Mouse (Mus musculus) midbrain, embryonic 14.5 days (tissue): ENCODE data around the gene Dst. TPM values are rescaled to one million over a fixed set of nuclear protein-coding genes. Genes with fewer than 3 reads are reported as not detected.

ENCODE experiments used
- ATAC-seq: fragments of 200-750 bp; cut with Nextera tagmentation; 2 replicates; pipeline ENCODE4 v1.8.0; 2017; ENCODE audit warnings: moderate number of reproducible peaks, moderate library complexity; ENCODE audit not compliant: low FRiP score, low TSS enrichment
- DNase-seq: peaks from one replicate; pipeline ENCODE4 v3.0.0-alpha.2; 2015
- H3K27ac ChIP-seq: fragments of 300-500 bp; sonication (generic); replicated peaks from 2 replicates; pipeline ENCODE4 v1.5.1; 2014; ENCODE audit warnings: mild to moderate bottlenecking, low read depth, low read length, moderate library complexity
- H3K27me3 ChIP-seq: fragments of 300-500 bp; sonication (generic); 2 replicates; pipeline ENCODE4 v1.6.1; 2014; ENCODE audit warnings: low read length, control low read depth, mixed read lengths; ENCODE audit not compliant: control insufficient read depth, insufficient read depth
- H3K36me3 ChIP-seq: fragments of 300-500 bp; sonication (generic); 2 replicates; pipeline ENCODE4 v1.6.1; 2014; ENCODE audit warnings: low read length, control low read depth; ENCODE audit not compliant: control insufficient read depth, insufficient read depth
- H3K4me1 ChIP-seq: fragments of 300-500 bp; sonication (generic); 2 replicates; pipeline ENCODE4 v1.6.1; 2014; ENCODE audit warnings: mild to moderate bottlenecking, antibody characterized with exemption, low read length, control low read depth; ENCODE audit not compliant: control insufficient read depth, insufficient read depth
- H3K4me2 ChIP-seq: fragments of 300-500 bp; sonication (generic); 2 replicates; pipeline ENCODE4 v1.6.1; 2014; ENCODE audit warnings: mild to moderate bottlenecking, low read length, moderate library complexity
- H3K4me3 ChIP-seq: fragments of 300-500 bp; sonication (generic); replicated peaks from 2 replicates; pipeline ENCODE4 v1.5.1; 2014; ENCODE audit warnings: low read depth, low read length
- H3K9ac ChIP-seq: fragments of 300-500 bp; sonication (generic); replicated peaks from 2 replicates; pipeline ENCODE4 v1.6.1; 2014; ENCODE audit warnings: mild to moderate bottlenecking, low read length, moderate library complexity
- H3K9me3 ChIP-seq: fragments of 300-500 bp; sonication (generic); 2 replicates; pipeline ENCODE4 v1.6.1; 2016; ENCODE audit warnings: low read length, control low read depth, mixed read lengths; ENCODE audit not compliant: control insufficient read depth
- WGBS: fragments of 180-500 bp; shearing (Covaris S2); extraction: QIAGEN DNeasy Blood & Tissue Kit; methylation state at CpG from one replicate; pipeline ENCODE4 v1.1.7; 2014; 5-methylcytosine and 5-hydroxymethylcytosine counted together
- polyA plus RNA-seq: library from polyadenylated mRNA; unstranded; fragments of >200 nt; fragmentation: Nextera tagmentation; extraction: Ambion mirVana; gene quantifications from 2 replicates; pipeline ENCODE4 v1.2.1, GENCODE M21; 2014

Gene Dst
- polyA plus RNA-seq, 1 experiment from 2014 or later = 59.8 TPM

GRCm38 (mm10) chr1:34028722-34029121 lies 120.7 kb downstream of the Dst start:
- Histone ChIP-seq H3K27me3 (no peaks in the 10 kb centered on the region), H3K27ac (no peak overlapping the region), H3K9me3 (no peaks in the 10 kb centered on the region), H3K4me1 (no peaks in the 10 kb centered on the region), H3K4me2 (no peak overlapping the region), H3K36me3 (no peaks in the 10 kb centered on the region), H3K9ac (no peak overlapping the region), H3K4me3 (no peak overlapping the region)
- DNase-seq (no peak), ATAC-seq (no peak)
- WGBS = 86% methylated on average over 5 of the region's 5 CpGs

- ATAC-seq (no peak), DNase-seq (no peak)
- H3K4me3 ChIP-seq = no peak overlapping the region
- H3K4me1 ChIP-seq = no peaks in the 10 kb centered on the region
- 83% methylated on average over 17 of the region's 17 CpGs for WGBS
- H3K27ac ChIP-seq = no peak overlapping the region
- H3K9me3 ChIP-seq = no peaks in the 10 kb centered on the region
- H3K4me2 ChIP-seq = no peak overlapping the region
- no peaks in the 10 kb centered on the region for H3K27me3 ChIP-seq
- H3K36me3 ChIP-seq = no peaks in the 10 kb centered on the region
- H3K9ac ChIP-seq = no peak overlapping the region
Observed at GRCm38 (mm10) chr1:34030330-34031021, 122.5 kb downstream of the Dst start.

DNA sequence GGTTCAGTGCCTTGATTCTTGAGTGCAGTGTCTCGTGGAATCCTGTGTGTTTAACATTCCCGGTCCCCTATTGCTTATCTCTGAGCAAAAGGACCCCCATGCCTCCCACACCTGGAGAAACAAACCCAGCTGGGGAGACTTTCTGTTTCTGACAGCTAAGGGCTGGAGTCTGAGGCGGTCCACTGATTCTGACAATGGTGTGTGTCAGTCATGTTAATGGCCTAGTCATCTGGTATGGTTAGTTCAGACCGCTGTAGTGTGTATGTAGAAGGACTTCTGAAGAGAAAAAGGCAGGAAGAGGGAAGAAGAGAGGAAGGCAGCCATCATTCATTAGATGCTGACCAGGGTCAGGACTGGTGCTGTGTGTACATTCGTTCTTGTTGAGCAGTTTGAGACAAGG lies 125.0 kb downstream of the Dst start:
- Histone ChIP-seq H3K9ac (no peak overlapping the region), H3K27ac (no peak overlapping the region), H3K4me2 (no peak overlapping the region), H3K4me1 (no peaks in the 10 kb centered on the region), H3K36me3 (no peaks in the 10 kb centered on the region), H3K9me3 (no peaks in the 10 kb centered on the region), H3K4me3 (no peak overlapping the region), H3K27me3 (no peaks in the 10 kb centered on the region)
- ATAC-seq (no peak), DNase-seq (no peak)
- 82% methylated on average over 5 of the region's 5 CpGs for WGBS

DNA sequence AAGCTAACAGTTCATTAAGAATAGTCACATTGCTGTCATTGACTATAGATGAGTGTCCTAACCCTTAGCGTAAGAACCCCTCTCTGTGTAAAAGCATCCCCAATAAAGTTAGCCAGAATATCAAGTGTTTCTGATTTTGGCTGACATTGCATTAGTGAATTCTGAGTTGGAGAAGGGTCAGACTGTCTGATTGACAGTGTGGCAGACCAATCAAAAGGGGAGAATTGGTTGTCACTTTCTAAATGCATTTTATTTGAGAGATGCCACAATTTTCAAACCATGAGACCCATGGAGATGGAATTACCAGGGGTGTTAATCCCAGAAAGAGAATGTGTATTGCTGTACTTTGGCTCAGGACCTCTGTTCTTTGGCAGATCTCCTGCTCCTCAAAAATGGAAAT lies 125.5 kb downstream of the Dst start:
- DNase-seq = no peak
- Histone ChIP-seq H3K4me2 (no peak overlapping the region), H3K9me3 (no peaks in the 10 kb centered on the region), H3K27me3 (no peaks in the 10 kb centered on the region), H3K9ac (no peak overlapping the region), H3K36me3 (no peaks in the 10 kb centered on the region), H3K27ac (no peak overlapping the region), H3K4me1 (no peaks in the 10 kb centered on the region), H3K4me3 (no peak overlapping the region)
- WGBS = 100% methylated on average over 1 of the region's 1 CpGs
- ATAC-seq = no peak

GRCm38 (mm10) chr1:34033958-34034357 lies 125.9 kb downstream of the Dst start:
- Histone ChIP-seq H3K4me3 (no peak overlapping the region), H3K36me3 (no peaks in the 10 kb centered on the region), H3K9me3 (no peaks in the 10 kb centered on the region), H3K27me3 (no peaks in the 10 kb centered on the region), H3K4me2 (no peak overlapping the region), H3K4me1 (no peaks in the 10 kb centered on the region), H3K27ac (no peak overlapping the region), H3K9ac (no peak overlapping the region)
- DNase-seq (no peak), ATAC-seq (no peak)
- 91% methylated on average over 3 of the region's 3 CpGs for WGBS

- Histone ChIP-seq H3K9ac (no peak overlapping the region), H3K4me1 (peaks cover under 1% of the 10 kb centered on the region; the same call in 1 of the 2 replicates), H3K4me2 (no peak overlapping the region), H3K36me3 (no peaks in the 10 kb centered on the region), H3K27me3 (no peaks in the 10 kb centered on the region), H3K27ac (no peak overlapping the region), H3K9me3 (no peaks in the 10 kb centered on the region), H3K4me3 (no peak overlapping the region)
- no peak for DNase-seq
- WGBS = 91% methylated on average over 12 of the region's 12 CpGs
- ATAC-seq = no peak
Observed at GRCm38 (mm10) chr1:34036111-34036510, 128.1 kb downstream of the Dst start.

- DNase-seq = no peak
Observed at GRCm38 (mm10) chr1:34038571-34038970, 130.5 kb downstream of the Dst start.

GRCm38 (mm10) chr1:34040049-34040448 lies 132.0 kb downstream of the Dst start:
- DNase-seq = no peak
- no peaks in the 10 kb centered on the region for H3K27me3 ChIP-seq
- no peaks in the 10 kb centered on the region for H3K36me3 ChIP-seq
- H3K9me3 ChIP-seq = no peaks in the 10 kb centered on the region
- WGBS = 89% methylated on average over 3 of the region's 3 CpGs
- no peak overlapping the region for H3K4me3 ChIP-seq
- H3K4me2 ChIP-seq = no peak overlapping the region
- peaks cover 5% of the 10 kb centered on the region; the same call in 1 of the 2 replicates for H3K4me1 ChIP-seq
- no peak for ATAC-seq
- no peak overlapping the region for H3K9ac ChIP-seq
- H3K27ac ChIP-seq = no peak overlapping the region

More at GRCm38 (mm10) chr1:34038571-34038970, 130.5 kb downstream of the Dst start:
- WGBS = 94% methylated on average over 7 of the region's 7 CpGs
- peaks cover 5% of the 10 kb centered on the region; the same call in 1 of the 2 replicates for H3K4me1 ChIP-seq
- H3K27ac ChIP-seq = no peak overlapping the region
- no peaks in the 10 kb centered on the region for H3K27me3 ChIP-seq
- no peak for ATAC-seq
- no peaks in the 10 kb centered on the region for H3K36me3 ChIP-seq
- H3K9me3 ChIP-seq = no peaks in the 10 kb centered on the region
- no peak overlapping the region for H3K4me2 ChIP-seq
- no peak overlapping the region for H3K9ac ChIP-seq
- no peak overlapping the region for H3K4me3 ChIP-seq
